Mouse (Mus musculus) heart, embryonic 10.5 days (tissue): ENCODE data around the gene Slc16a14. TPM values are rescaled to one million over a fixed set of nuclear protein-coding genes. Genes with fewer than 3 reads are reported as not detected.

Source experiments
- polyA plus RNA-seq: library from polyadenylated mRNA; unstranded; fragments of >200 nt; fragmentation: Nextera tagmentation; extraction: Ambion mirVana; gene quantifications from 2 replicates; pipeline ENCODE4 v1.2.1, GENCODE M21; 2016

Slc16a14 gene
- polyA plus RNA-seq, 1 experiment from 2014 or later, result 0.09 TPM

Other genes with a start within 250 kb of the Slc16a14 start
- gene Dner, start 238.9 kb downstream of the Slc16a14 start, polyA plus RNA-seq, result 0.37 and 0.60 TPM in 2 replicates
- 7.0 and 8.6 TPM in 2 replicates for gene Fbxo36, start 95.3 kb downstream of the Slc16a14 start, polyA plus RNA-seq
- 68.5 and 78.0 TPM in 2 replicates for gene Trip12, start 94.6 kb downstream of the Slc16a14 start, polyA plus RNA-seq
- gene Gm10553, start 165.0 kb upstream of the Slc16a14 start, polyA plus RNA-seq, result not detected in 2 replicates
- gene A530032D15Rik, start 174.7 kb upstream of the Slc16a14 start, polyA plus RNA-seq, result not detected in 2 replicates